Mouse (Mus musculus) heart, postnatal 0 days (tissue): ENCODE results near the gene Phyhd1. TPM values are rescaled to one million over a fixed set of nuclear protein-coding genes. Genes with fewer than 3 reads are reported as not detected.

ENCODE experiments used
- ATAC-seq: fragments of 200-750 bp; cut with Nextera tagmentation; 2 replicates; pipeline ENCODE4 v1.8.0; 2017; ENCODE audit warnings: low read depth, moderate number of reproducible peaks, moderate library complexity; ENCODE audit not compliant: insufficient read depth
- DNase-seq: peaks from one replicate; pipeline ENCODE4 v3.0.0-alpha.2; 2016; ENCODE audit warnings: low spot score
- H3K27ac ChIP-seq: fragments of 300-500 bp; sonication (generic); 2 replicates; pipeline ENCODE4 v1.5.1; 2014; ENCODE audit warnings: low read depth, mild to moderate bottlenecking
- H3K27me3 ChIP-seq: fragments of 300-500 bp; sonication (generic); 2 replicates; pipeline ENCODE4 v1.6.1; 2014; ENCODE audit warnings: low read length, mixed read lengths; ENCODE audit not compliant: control insufficient read depth, insufficient read depth
- H3K36me3 ChIP-seq: fragments of 300-500 bp; sonication (generic); replicated peaks from 2 replicates; pipeline ENCODE4 v1.6.1; 2014; ENCODE audit warnings: low read length, mixed read lengths; ENCODE audit not compliant: control insufficient read depth, insufficient read depth
- H3K4me1 ChIP-seq: fragments of 300-500 bp; sonication (generic); 2 replicates; pipeline ENCODE4 v1.6.1; 2014; ENCODE audit warnings: antibody characterized with exemption; ENCODE audit not compliant: control insufficient read depth, insufficient read depth
- H3K4me2 ChIP-seq: fragments of 300-500 bp; sonication (generic); 2 replicates; pipeline ENCODE4 v1.6.1; 2014; ENCODE audit warnings: low read depth, mild to moderate bottlenecking, low read length, moderate library complexity
- H3K4me3 ChIP-seq: fragments of 300-500 bp; sonication (generic); 2 replicates; pipeline ENCODE4 v1.5.1; 2014; ENCODE audit warnings: low read depth, low read length
- H3K9ac ChIP-seq: fragments of 300-500 bp; sonication (generic); replicated peaks from 2 replicates; pipeline ENCODE4 v1.6.1; 2014; ENCODE audit warnings: low read depth, low read length, mixed read lengths
- H3K9me3 ChIP-seq: fragments of 300-500 bp; sonication (generic); replicated peaks from 2 replicates; pipeline ENCODE4 v1.6.1; 2016; ENCODE audit warnings: low read length; ENCODE audit not compliant: control insufficient read depth
- CTCF ChIP-seq: IDR thresholded peaks from 2 replicates; pipeline ENCODE4 v1.5.1; 2016; ENCODE audit warnings: antibody characterized with exemption, control low read depth, low read depth
- EP300 ChIP-seq: IDR thresholded peaks from 2 replicates; pipeline ENCODE4 v1.6.1; 2016; ENCODE audit warnings: antibody characterized with exemption, low read depth
- WGBS: fragments of 180-500 bp; shearing (Covaris S2); extraction: QIAGEN DNeasy Blood & Tissue Kit; methylation state at CpG from one replicate; pipeline ENCODE4 v1.1.7; 2014; 5-methylcytosine and 5-hydroxymethylcytosine counted together
- polyA plus RNA-seq: library from polyadenylated mRNA; unstranded; fragments of >200 nt; fragmentation: Nextera tagmentation; extraction: Ambion mirVana; gene quantifications from 2 replicates; pipeline ENCODE4 v1.2.1, GENCODE M21; 2015
- total RNA-seq: library from RNA; depleted of rRNA; stranded (reverse); fragments of >200 nt; gene quantifications from 2 replicates; pipeline ENCODE4 v1.2.3, GENCODE M21; 2014; ENCODE audit warnings: low replicate concordance; rRNA removed

Gene Phyhd1
- total RNA-seq (12.9 and 47.1 TPM in 2 replicates), polyA plus RNA-seq (14.7 and 15.9 TPM in 2 replicates)

GRCm38 (mm10) chr2:30265767-30266253 is at the start of gene Phyhd1:
TSS of gene Phyhd1 (plus strand) at chr2:30266203.
- H3K27me3 ChIP-seq: no peaks in the 10 kb centered on the region
- H3K36me3 ChIP-seq: peaks cover 33% of the 10 kb centered on the region
- no peaks in the 10 kb centered on the region for H3K9me3 ChIP-seq
- H3K4me1 ChIP-seq: peaks cover 50% of the 10 kb centered on the region
- TF ChIP-seq CTCF: peak; percentile 14; the same call in 1 of the 2 replicates
- TF ChIP-seq EP300: peak; percentile 70
- peak; percentile 77 for ATAC-seq
- DNase-seq: peak; percentile 86
- 11% methylated on average over 5 of the region's 5 CpGs for WGBS
- peak within 1 kb of the TSS; percentile 44 for H3K9ac ChIP-seq
- H3K4me3 ChIP-seq: 0 out of 2 replicates have a peak within 1 kb of the TSS, but pooled peaks have one; percentile 11
- peak within 1 kb of the TSS; percentile 94 for H3K27ac ChIP-seq
- peak within 1 kb of the TSS; percentile 47 for H3K4me2 ChIP-seq

DNA sequence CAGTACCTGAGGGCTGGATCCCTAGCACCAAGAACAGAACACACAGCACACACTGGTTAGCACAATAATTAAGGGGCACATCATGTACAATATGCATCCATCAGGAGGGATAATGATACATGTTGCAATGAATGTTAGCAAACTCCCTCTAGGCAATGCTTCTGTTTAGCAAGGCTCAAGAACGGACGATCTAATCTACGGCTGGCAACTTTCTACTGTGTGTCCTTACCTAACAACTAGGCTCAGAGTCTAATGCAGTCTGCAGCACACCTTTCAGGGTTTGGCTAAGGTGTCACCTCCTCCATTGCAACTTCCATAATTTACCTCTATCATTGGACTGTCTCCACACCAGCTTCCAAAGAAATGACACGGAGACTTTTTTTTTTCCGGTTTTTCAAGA is 49.7 kb upstream of the Phyhd1 start:
- Histone ChIP-seq H3K27me3 (no peaks in the 10 kb centered on the region), H3K27ac (no peak overlapping the region), H3K9ac (no peak overlapping the region), H3K9me3 (no peaks in the 10 kb centered on the region), H3K4me2 (no peak overlapping the region), H3K36me3 (no peaks in the 10 kb centered on the region), H3K4me3 (no peak overlapping the region), H3K4me1 (no peaks in the 10 kb centered on the region)
- DNase-seq: no peak
- WGBS: 90% methylated on average over 5 of the region's 5 CpGs
- no peak for TF ChIP-seq EP300
- no peak for TF ChIP-seq CTCF
- no peak for ATAC-seq

DNA sequence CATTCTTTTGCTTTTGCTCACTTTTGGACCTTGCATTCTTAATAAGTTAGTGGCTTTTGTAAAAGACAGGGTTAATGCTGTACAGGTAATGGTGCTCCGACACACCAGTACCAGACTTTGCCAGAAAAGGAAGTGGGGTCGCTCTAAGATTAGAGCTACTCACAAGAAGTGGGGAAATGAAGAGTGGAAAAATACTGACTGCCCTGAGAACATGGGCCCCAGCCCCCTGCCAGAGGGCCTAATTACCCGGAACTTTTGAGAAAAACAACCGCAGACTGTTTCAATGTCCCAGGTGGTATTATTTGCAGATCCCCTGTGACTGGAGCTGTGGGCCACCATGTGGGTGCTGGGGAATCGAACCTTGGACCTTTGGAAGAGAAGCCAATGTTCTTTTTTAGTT is 30.4 kb upstream of the Phyhd1 start:
- Histone ChIP-seq H3K4me3 (no peak overlapping the region), H3K27me3 (no peaks in the 10 kb centered on the region), H3K9ac (no peak overlapping the region), H3K4me1 (peaks cover 25% of the 10 kb centered on the region), H3K27ac (no peak overlapping the region), H3K9me3 (no peaks in the 10 kb centered on the region), H3K36me3 (peaks cover 5% of the 10 kb centered on the region), H3K4me2 (no peak overlapping the region)
- ATAC-seq (no peak), DNase-seq (no peak)
- TF ChIP-seq CTCF (no peak), EP300 (no peak)
- WGBS: 79% methylated on average over 5 of the region's 5 CpGs

DNA sequence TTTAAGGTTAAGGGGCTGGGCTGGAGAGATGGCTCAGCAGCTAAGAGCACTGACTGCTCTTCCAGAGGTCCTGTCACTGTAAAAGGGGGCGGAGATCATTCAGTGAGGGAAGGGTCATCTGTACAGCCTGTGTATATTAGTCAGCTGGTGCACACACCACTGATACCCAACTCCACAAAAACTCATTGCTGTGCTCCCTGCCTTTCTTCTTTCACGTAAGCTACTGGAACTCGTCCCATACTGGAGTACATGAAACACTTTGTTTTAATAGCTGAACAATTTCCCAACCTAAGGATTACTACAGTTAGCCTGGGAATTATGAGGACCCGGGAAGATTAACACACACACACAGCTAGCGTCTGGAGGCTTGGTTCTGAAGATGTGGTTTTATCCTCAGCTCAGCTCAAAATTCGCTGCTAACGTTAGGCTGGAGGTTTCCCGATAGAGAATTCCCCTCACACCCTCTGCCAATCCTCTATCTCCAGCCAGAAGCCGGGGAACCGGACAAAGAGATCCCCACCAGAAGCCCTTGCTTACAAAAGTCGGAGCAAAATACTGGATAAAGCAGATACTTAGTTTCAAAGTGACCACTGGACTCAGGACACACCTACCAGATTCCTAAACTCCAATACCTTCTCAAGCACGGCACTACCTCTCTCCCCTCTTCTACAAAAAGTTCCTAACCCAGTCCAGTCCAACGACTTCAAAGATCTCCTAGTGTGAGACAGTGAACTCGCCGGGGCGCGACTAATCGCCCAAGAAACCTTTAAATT is 29.4 kb upstream of the Phyhd1 start:
- H3K4me2 ChIP-seq: peak overlapping the region; percentile 74
- H3K9ac ChIP-seq: peak overlapping the region; percentile 64
- no peak for ATAC-seq
- H3K4me3 ChIP-seq: peak overlapping the region; percentile 78
- peak overlapping the region; percentile 90 for H3K27ac ChIP-seq
- H3K9me3 ChIP-seq: no peaks in the 10 kb centered on the region
- peaks cover 15% of the 10 kb centered on the region for H3K36me3 ChIP-seq
- TF ChIP-seq EP300 (no peak), CTCF (no peak)
- 2% methylated on average over 18 of the region's 18 CpGs for WGBS
- no peaks in the 10 kb centered on the region for H3K27me3 ChIP-seq
- H3K4me1 ChIP-seq: peaks cover 33% of the 10 kb centered on the region
- no peak for DNase-seq

DNA sequence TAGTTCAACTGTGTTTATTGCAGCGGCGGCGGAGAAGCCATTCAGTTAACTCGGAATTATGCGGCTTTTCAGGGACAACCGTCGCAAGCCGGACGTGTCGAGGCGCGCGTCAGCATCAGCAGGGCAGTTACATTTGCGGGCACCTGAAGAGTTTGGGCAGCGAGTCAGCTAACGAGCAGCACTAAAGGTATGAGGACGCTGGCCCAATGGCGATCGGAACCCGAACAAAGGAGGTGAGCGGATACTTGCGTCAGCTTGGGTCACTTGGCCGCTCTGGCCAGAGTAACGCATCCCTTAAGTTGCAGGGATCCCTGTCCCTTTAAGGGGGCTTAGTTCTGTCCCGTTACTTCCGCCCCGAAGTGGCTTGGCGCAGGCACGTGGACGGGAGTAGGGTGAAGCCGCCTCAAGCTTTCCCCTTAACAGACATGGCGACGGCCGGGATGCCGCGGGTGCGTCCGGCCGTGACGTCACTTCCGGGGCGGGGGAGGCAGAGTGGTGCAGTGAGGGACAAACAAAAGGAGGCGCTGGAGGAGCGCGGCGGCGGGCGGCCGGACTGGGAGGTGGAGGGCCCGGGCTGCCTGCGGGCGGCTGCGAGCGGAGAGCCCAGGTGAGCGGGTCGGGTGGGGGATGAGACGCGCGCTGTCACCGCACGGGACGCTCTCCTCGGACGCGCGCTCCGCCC is 28.7 kb upstream of the Phyhd1 start, which contains the start of gene Lrrc8a:
Gene Lrrc8a, plus strand, starts transcription at position 517 of the 682 bp plus-strand sequence.
- H3K4me1 ChIP-seq: peaks cover 40% of the 10 kb centered on the region
- no peaks in the 10 kb centered on the region for H3K9me3 ChIP-seq
- no peaks in the 10 kb centered on the region for H3K27me3 ChIP-seq
- DNase-seq (peak; percentile 99), ATAC-seq (peak; percentile 94)
- H3K4me2 ChIP-seq: peak within 1 kb of the TSS; percentile 95
- H3K4me3 ChIP-seq: peak within 1 kb of the TSS; percentile 78
- peaks cover 16% of the 10 kb centered on the region for H3K36me3 ChIP-seq
- WGBS: under 1% methylated on average over 48 of the region's 67 CpGs
- TF ChIP-seq EP300: peak; percentile 93; the same call in 1 of the 2 replicates
- TF ChIP-seq CTCF: peak; percentile 38
- peak within 1 kb of the TSS; percentile 87 for H3K9ac ChIP-seq
- peak within 1 kb of the TSS; percentile 90 for H3K27ac ChIP-seq
